Mouse (Mus musculus) 3134 (cell line): ENCODE measurements around the gene Slc4a11.

Source experiments
- DNase-seq: peaks from one replicate; pipeline ENCODE4 v3.0.0-alpha.2; 2011; ENCODE audit warnings: low spot score; ENCODE audit not compliant: insufficient read length; ENCODE audit errors: extremely low read depth

Slc4a11 gene

GRCm38 (mm10) chr2:130634739-130635411 lies 62.4 kb downstream of the Slc4a11 start:
- DNase-seq = no peak
